Mouse (Mus musculus) lung, embryonic 14.5 days (tissue): Measurements from ENCODE around the gene Wrb. TPM values are rescaled to one million over a fixed set of nuclear protein-coding genes. Genes with fewer than 3 reads are reported as not detected.

Source experiments
- ATAC-seq: fragments of 200-750 bp; cut with Nextera tagmentation; 2 replicates; pipeline ENCODE4 v1.8.0; 2017; ENCODE audit warnings: mild to moderate bottlenecking, moderate TSS enrichment, moderate library complexity; ENCODE audit not compliant: insufficient read depth
- DNase-seq: peaks from one replicate; pipeline ENCODE4 v3.0.0-alpha.2; 2015
- H3K27ac ChIP-seq: fragments of 300-500 bp; sonication (generic); 2 replicates; pipeline ENCODE4 v1.5.1; 2014; ENCODE audit warnings: low read depth, mild to moderate bottlenecking, moderate library complexity
- H3K27me3 ChIP-seq: fragments of 300-500 bp; sonication (generic); 2 replicates; pipeline ENCODE4 v1.6.1; 2014; ENCODE audit warnings: low read length, control low read depth; ENCODE audit not compliant: insufficient read depth
- H3K36me3 ChIP-seq: fragments of 300-500 bp; sonication (generic); 2 replicates; pipeline ENCODE4 v1.6.1; 2014; ENCODE audit warnings: control low read depth; ENCODE audit not compliant: insufficient read depth
- H3K4me1 ChIP-seq: fragments of 300-500 bp; sonication (generic); 2 replicates; pipeline ENCODE4 v1.6.1; 2014; ENCODE audit warnings: antibody characterized with exemption, control low read depth; ENCODE audit not compliant: insufficient read depth
- H3K4me2 ChIP-seq: fragments of 300-500 bp; sonication (generic); 2 replicates; pipeline ENCODE4 v1.6.1; 2014; ENCODE audit warnings: mild to moderate bottlenecking
- H3K4me3 ChIP-seq: fragments of 300-500 bp; sonication (generic); 2 replicates; pipeline ENCODE4 v1.5.1; 2014; ENCODE audit warnings: low read depth, low read length
- H3K9ac ChIP-seq: fragments of 300-500 bp; sonication (generic); 2 replicates; pipeline ENCODE4 v1.6.1; 2014
- H3K9me3 ChIP-seq: fragments of 300-500 bp; sonication (generic); 2 replicates; pipeline ENCODE4 v1.6.1; 2016; ENCODE audit warnings: low read depth, low read length, control low read depth
- CTCF ChIP-seq: IDR thresholded peaks from 2 replicates; pipeline ENCODE4 v1.5.1; 2016; ENCODE audit warnings: antibody characterized with exemption, low read depth
- WGBS: fragments of 180-500 bp; shearing (Covaris S2); extraction: QIAGEN DNeasy Blood & Tissue Kit; methylation state at CpG from one replicate; pipeline ENCODE4 v1.1.7; 2014; 5-methylcytosine and 5-hydroxymethylcytosine counted together
- polyA plus RNA-seq: library from polyadenylated mRNA; unstranded; fragments of >200 nt; fragmentation: Nextera tagmentation; extraction: Ambion mirVana; gene quantifications from 2 replicates; pipeline ENCODE4 v1.2.1, GENCODE M21; 2014

Gene Wrb
- polyA plus RNA-seq, 1 experiment from 2014 or later = 53.3 TPM

DNA sequence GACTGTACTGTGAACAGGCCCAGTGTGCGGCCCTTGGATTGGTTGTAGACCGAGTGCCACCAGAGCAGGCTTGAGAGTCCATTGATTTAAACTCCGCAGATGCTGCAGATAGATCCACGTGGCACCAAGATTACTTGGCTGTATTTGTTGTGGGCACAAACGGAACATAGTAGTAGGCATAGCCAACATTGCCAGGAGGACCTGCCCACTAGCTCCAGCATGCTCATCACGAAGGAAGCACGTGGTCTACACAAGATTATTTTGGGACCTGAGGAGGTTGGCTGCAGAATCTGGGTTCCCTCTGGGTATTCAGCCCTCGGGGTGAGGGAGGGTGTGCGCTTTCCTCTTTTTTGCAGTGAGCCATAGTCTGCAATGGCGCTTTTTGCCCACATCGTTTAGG, 12.0 kb downstream of the Wrb start:
- H3K9me3 ChIP-seq = no peaks in the 10 kb centered on the region
- 87% methylated on average over 11 of the region's 11 CpGs for WGBS
- DNase-seq = no peak
- H3K4me2 ChIP-seq = no peak overlapping the region
- no peak overlapping the region for H3K27ac ChIP-seq
- H3K36me3 ChIP-seq = peaks cover 14% of the 10 kb centered on the region; the same call in 1 of the 2 replicates
- no peak for TF ChIP-seq CTCF
- no peak overlapping the region for H3K4me3 ChIP-seq
- no peaks in the 10 kb centered on the region for H3K27me3 ChIP-seq
- H3K9ac ChIP-seq = no peak overlapping the region
- no peak for ATAC-seq
- H3K4me1 ChIP-seq = no peaks in the 10 kb centered on the region

DNA sequence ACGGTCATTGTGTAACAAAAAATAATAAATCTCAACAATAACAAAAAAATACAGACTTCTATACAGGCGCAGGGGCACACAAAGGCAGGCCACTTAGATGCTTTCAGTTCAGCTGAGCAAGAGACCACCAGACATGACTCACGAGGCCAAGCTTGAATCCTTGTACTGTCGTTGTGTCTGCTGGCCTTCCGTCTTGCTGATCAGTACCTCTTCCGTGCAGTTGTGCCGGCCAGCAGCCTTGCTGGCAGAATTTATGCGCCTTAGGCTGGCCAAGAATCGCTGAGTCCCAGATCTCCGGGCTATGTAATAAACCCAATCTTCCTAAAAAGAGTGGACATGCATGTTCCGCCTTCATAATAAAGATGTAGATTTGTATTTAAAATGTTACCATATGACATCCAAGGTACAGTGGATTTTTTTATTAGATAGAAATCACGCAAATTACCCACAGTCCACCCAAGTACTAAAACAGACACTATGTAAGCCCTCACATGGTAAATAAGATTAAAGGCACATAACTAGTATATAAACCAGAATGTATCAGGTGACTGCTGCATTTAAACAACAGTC, 13.4 kb downstream of the Wrb start:
- 59% methylated on average over 12 of the region's 12 CpGs for WGBS
- peak; percentile 36 for DNase-seq
- H3K4me3 ChIP-seq = peak overlapping the region; percentile 56
- H3K27ac ChIP-seq = peak overlapping the region; percentile 79; the same call in 1 of the 2 replicates
- TF ChIP-seq CTCF = no peak
- H3K27me3 ChIP-seq = no peaks in the 10 kb centered on the region
- ATAC-seq = no peak
- H3K36me3 ChIP-seq = peaks cover 12% of the 10 kb centered on the region; the same call in 1 of the 2 replicates
- no peaks in the 10 kb centered on the region for H3K9me3 ChIP-seq
- H3K9ac ChIP-seq = peak overlapping the region; percentile 88
- no peaks in the 10 kb centered on the region for H3K4me1 ChIP-seq
- peak overlapping the region; percentile 98 for H3K4me2 ChIP-seq

DNA sequence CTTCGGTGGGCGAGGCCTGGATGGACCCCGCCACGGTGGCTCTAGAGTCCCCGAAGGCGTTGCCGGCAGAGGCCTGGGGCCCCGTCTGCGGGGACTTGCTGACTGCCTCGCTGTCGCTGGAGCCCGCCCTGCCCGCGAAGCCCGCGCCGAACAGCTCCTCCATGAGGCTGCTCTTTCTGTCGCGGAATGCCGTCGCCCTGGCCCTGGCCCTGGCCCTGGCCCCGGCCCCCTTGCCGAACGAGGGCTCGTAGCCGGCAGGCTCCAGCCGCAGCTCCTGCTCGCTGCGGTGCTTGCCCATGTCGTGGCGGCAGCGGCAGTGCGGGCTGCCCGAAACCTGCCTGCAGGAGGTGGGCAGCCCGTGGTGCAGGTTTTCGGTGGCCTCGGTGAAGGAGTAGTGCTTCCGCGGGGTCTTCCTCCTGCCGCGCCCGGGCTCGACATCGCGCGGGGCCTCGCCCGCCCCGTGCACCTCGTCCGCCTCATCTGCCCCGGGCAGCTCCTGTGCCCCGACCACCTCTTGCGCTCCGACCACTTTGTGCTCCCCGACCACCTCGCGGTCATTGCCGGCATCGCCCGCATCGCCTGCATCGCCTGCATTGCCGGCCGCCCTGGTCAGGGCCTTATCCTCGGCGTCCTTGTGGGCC, 14.0 kb downstream of the Wrb start:
- ATAC-seq = peak; percentile 91
- peak overlapping the region; percentile 98 for H3K4me2 ChIP-seq
- H3K27me3 ChIP-seq = no peaks in the 10 kb centered on the region
- H3K36me3 ChIP-seq = peaks cover 6% of the 10 kb centered on the region; the same call in 1 of the 2 replicates
- H3K9me3 ChIP-seq = no peaks in the 10 kb centered on the region
- peak; percentile 86 for DNase-seq
- WGBS = under 1% methylated on average over 67 of the region's 67 CpGs
- TF ChIP-seq CTCF = peak; percentile 80
- peak overlapping the region; percentile 79 for H3K27ac ChIP-seq
- peak overlapping the region; percentile 88 for H3K9ac ChIP-seq
- no peaks in the 10 kb centered on the region for H3K4me1 ChIP-seq
- H3K4me3 ChIP-seq = peak overlapping the region; percentile 56

DNA sequence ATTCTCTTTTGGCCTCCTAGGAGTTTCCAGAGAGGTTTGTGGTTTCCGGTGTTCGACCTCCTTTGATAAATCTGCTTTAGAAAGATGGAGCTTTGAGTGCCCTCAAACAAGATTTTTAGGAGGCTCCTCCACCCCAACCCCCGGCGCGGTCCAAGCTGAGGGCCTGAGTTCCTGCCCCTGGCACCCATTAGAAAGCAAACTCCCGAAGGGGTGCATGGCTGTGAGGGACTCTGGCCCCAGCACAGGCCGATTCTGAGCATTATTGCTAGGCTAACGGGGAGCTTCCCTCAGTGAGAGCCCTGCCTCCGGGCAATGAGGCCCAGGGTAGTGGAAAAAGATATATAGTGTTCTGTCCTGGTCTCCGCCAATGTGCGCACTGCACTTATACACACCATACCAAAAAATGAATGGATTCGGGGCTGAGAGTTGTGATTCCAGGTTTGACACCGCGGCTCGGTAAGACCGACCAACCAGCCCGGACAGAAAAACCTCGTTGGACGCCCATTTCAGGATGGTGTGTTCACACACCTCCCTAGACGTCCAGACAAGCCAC, 14.7 kb downstream of the Wrb start:
- no peak for DNase-seq
- peak; percentile 15; the same call in 1 of the 2 replicates for ATAC-seq
- no peak for TF ChIP-seq CTCF
- peaks cover 4% of the 10 kb centered on the region; the same call in 1 of the 2 replicates for H3K36me3 ChIP-seq
- H3K4me2 ChIP-seq = peak overlapping the region; percentile 98
- peak overlapping the region; percentile 79; the same call in 1 of the 2 replicates for H3K27ac ChIP-seq
- 75% methylated on average over 20 of the region's 20 CpGs for WGBS
- H3K9ac ChIP-seq = peak overlapping the region; percentile 88
- H3K27me3 ChIP-seq = no peaks in the 10 kb centered on the region
- H3K4me1 ChIP-seq = no peaks in the 10 kb centered on the region
- no peaks in the 10 kb centered on the region for H3K9me3 ChIP-seq
- peak overlapping the region; percentile 56; the same call in 1 of the 2 replicates for H3K4me3 ChIP-seq

DNA sequence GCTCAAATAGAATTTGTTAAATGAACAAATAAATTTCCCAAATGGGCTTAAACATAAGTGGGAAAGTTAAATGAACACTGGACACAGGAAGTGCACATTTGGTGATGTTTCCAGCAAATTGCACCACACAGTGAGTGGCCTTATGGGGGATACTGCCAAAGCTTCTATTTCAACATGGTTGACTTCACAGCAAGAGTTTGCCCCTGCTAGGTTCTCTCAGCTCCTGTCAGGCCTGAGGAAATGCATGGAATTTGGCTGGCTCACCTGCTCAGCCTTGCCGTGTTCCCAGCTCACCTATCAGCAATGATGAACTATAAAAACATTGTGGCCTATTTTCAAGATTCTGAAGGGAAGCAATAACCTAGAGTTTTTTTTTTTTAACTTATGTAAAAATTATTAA, 15.7 kb downstream of the Wrb start:
- DNase-seq (no peak), ATAC-seq (no peak)
- no peak overlapping the region for H3K4me3 ChIP-seq
- no peak overlapping the region for H3K27ac ChIP-seq
- no peaks in the 10 kb centered on the region for H3K9me3 ChIP-seq
- H3K4me1 ChIP-seq = no peaks in the 10 kb centered on the region
- TF ChIP-seq CTCF = no peak
- no peaks in the 10 kb centered on the region for H3K27me3 ChIP-seq
- no peak overlapping the region for H3K9ac ChIP-seq
- no peak overlapping the region for H3K4me2 ChIP-seq
- H3K36me3 ChIP-seq = peaks cover 2% of the 10 kb centered on the region; the same call in 1 of the 2 replicates
- 66% methylated on average over 1 of the region's 1 CpGs for WGBS

DNA sequence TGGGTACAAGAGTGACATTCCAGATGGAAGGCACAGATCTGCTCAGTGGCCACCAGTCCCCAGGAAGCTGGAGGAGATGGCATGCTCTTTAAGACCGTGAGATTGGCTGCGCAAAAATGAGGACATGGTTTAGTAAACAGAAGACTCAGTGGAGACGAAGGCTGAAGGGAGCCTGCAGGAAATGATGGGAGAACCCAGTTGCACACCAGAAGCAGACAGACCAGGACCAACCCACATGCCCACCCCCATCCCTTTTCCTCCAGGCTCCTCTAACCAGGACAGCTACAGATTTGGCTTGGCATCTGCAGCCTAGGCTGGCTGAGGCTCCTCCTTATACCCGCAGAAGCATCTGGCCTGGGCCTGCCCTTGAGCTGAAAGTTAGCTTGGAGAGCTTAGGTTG, 16.1 kb downstream of the Wrb start:
- 79% methylated on average over 4 of the region's 4 CpGs for WGBS

DNA sequence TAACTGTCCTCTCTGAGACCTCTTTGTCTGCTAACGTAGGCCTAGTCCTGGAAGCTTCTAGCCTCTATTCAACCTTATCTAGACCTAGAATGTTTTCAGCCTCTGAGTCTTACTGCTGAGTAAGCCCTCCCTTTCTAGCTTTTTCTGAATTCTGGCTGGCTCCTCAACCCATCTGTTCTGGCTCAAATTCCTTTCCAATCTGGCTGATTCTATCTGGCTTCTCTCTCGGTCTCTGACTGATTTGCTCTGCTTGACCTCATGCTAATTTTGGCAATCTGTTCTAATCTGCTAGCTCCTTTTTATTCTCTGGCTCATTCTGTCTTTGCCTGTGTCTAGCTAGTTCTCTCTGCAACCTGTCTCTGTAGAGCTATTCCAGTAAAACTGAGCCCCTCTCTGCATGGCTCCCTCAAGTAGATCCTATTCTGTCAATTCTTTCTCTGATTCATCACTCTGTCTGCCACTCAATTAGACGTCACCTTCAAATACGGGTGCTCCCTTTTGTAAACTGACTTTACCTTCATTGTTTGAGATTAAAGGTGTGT, 20.6 kb downstream of the Wrb start:
- H3K27ac ChIP-seq = no peak overlapping the region
- H3K27me3 ChIP-seq = no peaks in the 10 kb centered on the region
- no peak for DNase-seq
- TF ChIP-seq CTCF = no peak
- H3K9ac ChIP-seq = no peak overlapping the region
- no peaks in the 10 kb centered on the region for H3K4me1 ChIP-seq
- ATAC-seq = no peak
- no peaks in the 10 kb centered on the region for H3K36me3 ChIP-seq
- no peak overlapping the region for H3K4me2 ChIP-seq
- WGBS = 61% methylated on average over 4 of the region's 4 CpGs
- no peaks in the 10 kb centered on the region for H3K9me3 ChIP-seq
- no peak overlapping the region for H3K4me3 ChIP-seq

More for the DNA sequence above, 16.1 kb downstream of the Wrb start:
- no peak overlapping the region for H3K9ac ChIP-seq
- H3K4me3 ChIP-seq = no peak overlapping the region
- no peaks in the 10 kb centered on the region for H3K4me1 ChIP-seq
- H3K4me2 ChIP-seq = no peak overlapping the region
- ATAC-seq (no peak), DNase-seq (no peak)
- no peak for TF ChIP-seq CTCF
- H3K27me3 ChIP-seq = no peaks in the 10 kb centered on the region
- no peak overlapping the region for H3K27ac ChIP-seq
- H3K9me3 ChIP-seq = no peaks in the 10 kb centered on the region
- H3K36me3 ChIP-seq = no peaks in the 10 kb centered on the region
